Mouse (Mus musculus): Measurements from ENCODE around the gene Qk. TPM values are rescaled to one million over a fixed set of nuclear protein-coding genes. Genes with fewer than 3 reads are reported as not detected.

Qk gene
- polyA plus RNA-seq, 2 experiments: 9.5 to 29.4 TPM

DNA sequence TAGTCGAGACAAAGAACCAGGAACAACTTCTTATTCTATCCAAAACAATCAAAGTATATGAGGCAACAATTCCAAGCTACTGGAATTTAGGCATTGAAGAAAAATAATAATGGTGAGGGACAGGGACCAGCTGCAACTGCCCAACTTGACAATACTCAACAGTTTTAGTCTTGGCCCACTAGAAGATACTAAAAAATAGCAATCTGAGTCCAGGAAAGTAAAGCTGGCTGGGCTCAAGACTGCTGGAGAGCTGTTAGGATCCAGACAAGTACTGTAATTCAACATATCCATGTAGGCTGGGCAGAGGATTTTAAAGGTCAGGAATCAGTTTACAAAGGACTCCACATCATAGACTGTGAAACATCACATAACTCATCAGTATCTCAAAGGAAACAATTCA is 79.6 kb downstream of the Qk start:
- no peaks in the 10 kb centered on the region for H3K36me3 ChIP-seq (replicated peaks; ENCODE audit: control insufficient read depth, insufficient read depth, low read depth)
- H3K4me1 ChIP-seq (replicated peaks; ENCODE audit: control insufficient read depth in 2 of 2, insufficient read depth in 2 of 2, low read length in 1 of 2): no peaks in the 10 kb centered on the region
- no peaks in the 10 kb centered on the region for H3K9me3 ChIP-seq (ENCODE audit: control insufficient read depth, low read length)
- H3K27me3 ChIP-seq (ENCODE audit: control insufficient read depth, insufficient read depth, low read length): no peaks in the 10 kb centered on the region
- no peak overlapping the region for H3K27ac ChIP-seq
- TF ChIP-seq EP300 (IDR thresholded peaks at IDR 0.05; ENCODE audit: low read depth): no peak
- TF ChIP-seq CTCF (IDR thresholded peaks at IDR 0.05; ENCODE audit: low read depth): no peak
- WGBS (ENCODE audit: insufficient replicate concordance): 59% methylated on average over 1 of the region's 1 CpGs
- ATAC-seq (ENCODE audit: insufficient read depth) (no peak), DNase-seq (ENCODE audit: low read depth in 3 of 3, low spot score in 3 of 3) (no peak)
- H3K4me3 ChIP-seq (ENCODE audit: insufficient read depth in 1 of 2, low read depth in 2 of 2, low read length in 2 of 2): no peak overlapping the region
- H3K9ac ChIP-seq (replicated peaks): no peak overlapping the region
- no peak overlapping the region for H3K4me2 ChIP-seq (ENCODE audit: low read depth)

DNA sequence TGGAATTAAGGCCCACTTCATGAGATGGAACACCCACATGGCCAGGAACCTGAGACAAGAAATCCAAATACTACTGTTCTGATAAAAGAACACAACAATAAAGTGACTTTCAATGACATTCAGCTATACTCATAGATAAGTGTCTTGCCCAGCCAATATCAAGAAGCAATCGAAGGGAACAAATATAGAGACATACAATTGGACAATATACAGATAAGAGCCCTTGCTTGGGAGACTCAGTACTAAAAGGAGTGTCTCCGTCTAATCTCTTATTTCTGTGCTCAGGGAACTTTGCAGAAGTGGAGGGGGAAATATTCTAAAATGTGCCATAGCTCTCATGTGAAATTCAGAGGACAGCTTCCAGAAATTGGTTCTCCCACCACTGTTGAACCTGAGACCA is 83.1 kb downstream of the Qk start:
- Histone ChIP-seq H3K4me1 (replicated peaks; ENCODE audit: control insufficient read depth in 2 of 2, insufficient read depth in 2 of 2, low read length in 1 of 2) (no peaks in the 10 kb centered on the region), H3K9me3 (ENCODE audit: control insufficient read depth, low read length) (no peaks in the 10 kb centered on the region), H3K4me3 (ENCODE audit: insufficient read depth in 1 of 2, low read depth in 2 of 2, low read length in 2 of 2) (no peak overlapping the region), H3K27ac (no peak overlapping the region), H3K4me2 (ENCODE audit: low read depth) (no peak overlapping the region), H3K27me3 (ENCODE audit: control insufficient read depth, insufficient read depth, low read length) (no peaks in the 10 kb centered on the region), H3K9ac (replicated peaks) (no peak overlapping the region), H3K36me3 (replicated peaks; ENCODE audit: control insufficient read depth, insufficient read depth, low read depth) (no peaks in the 10 kb centered on the region)
- no peak for ATAC-seq (ENCODE audit: insufficient read depth)
- DNase-seq (ENCODE audit: low read depth in 3 of 3, low spot score in 3 of 3): no peak
- 38% methylated on average over 2 of the region's 2 CpGs for WGBS (ENCODE audit: insufficient replicate concordance)
- TF ChIP-seq CTCF (IDR thresholded peaks at IDR 0.05; ENCODE audit: low read depth) (no peak), EP300 (IDR thresholded peaks at IDR 0.05; ENCODE audit: low read depth) (no peak)

DNA sequence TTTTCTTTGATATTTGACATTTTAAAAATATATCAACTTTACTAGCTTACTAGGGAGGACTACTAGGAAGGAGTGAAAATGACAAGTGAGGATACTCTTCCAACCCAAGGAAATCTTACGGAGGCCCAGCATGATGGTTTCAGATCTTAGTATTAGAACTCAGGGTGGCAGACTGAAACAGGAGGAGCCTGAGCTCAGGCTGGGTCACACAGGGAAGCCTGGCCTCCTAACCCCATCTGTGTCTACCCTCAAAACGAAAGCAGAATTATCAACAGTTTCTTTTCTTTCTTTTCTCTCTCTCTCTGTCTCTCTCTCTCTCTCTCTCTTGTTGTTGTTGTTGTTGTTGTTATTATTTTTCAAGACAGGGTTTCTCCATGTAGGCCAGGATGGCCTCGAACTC is 87.2 kb downstream of the Qk start:
- DNase-seq (ENCODE audit: low read depth in 3 of 3, low spot score in 3 of 3) (no peak), ATAC-seq (ENCODE audit: insufficient read depth) (no peak)
- Histone ChIP-seq H3K27me3 (ENCODE audit: control insufficient read depth, insufficient read depth, low read length) (no peaks in the 10 kb centered on the region), H3K4me2 (ENCODE audit: low read depth) (no peak overlapping the region), H3K4me3 (ENCODE audit: insufficient read depth in 1 of 2, low read depth in 2 of 2, low read length in 2 of 2) (no peak overlapping the region), H3K4me1 (replicated peaks; ENCODE audit: control insufficient read depth in 2 of 2, insufficient read depth in 2 of 2, low read length in 1 of 2) (no peaks in the 10 kb centered on the region), H3K9me3 (ENCODE audit: control insufficient read depth, low read length) (no peaks in the 10 kb centered on the region), H3K27ac (no peak overlapping the region), H3K9ac (replicated peaks) (no peak overlapping the region), H3K36me3 (replicated peaks; ENCODE audit: control insufficient read depth, insufficient read depth, low read depth) (no peaks in the 10 kb centered on the region)
- TF ChIP-seq EP300 (IDR thresholded peaks at IDR 0.05; ENCODE audit: low read depth) (no peak), CTCF (IDR thresholded peaks at IDR 0.05; ENCODE audit: low read depth) (no peak)
- WGBS (ENCODE audit: insufficient replicate concordance): 83% methylated on average over 3 of the region's 3 CpGs

DNA sequence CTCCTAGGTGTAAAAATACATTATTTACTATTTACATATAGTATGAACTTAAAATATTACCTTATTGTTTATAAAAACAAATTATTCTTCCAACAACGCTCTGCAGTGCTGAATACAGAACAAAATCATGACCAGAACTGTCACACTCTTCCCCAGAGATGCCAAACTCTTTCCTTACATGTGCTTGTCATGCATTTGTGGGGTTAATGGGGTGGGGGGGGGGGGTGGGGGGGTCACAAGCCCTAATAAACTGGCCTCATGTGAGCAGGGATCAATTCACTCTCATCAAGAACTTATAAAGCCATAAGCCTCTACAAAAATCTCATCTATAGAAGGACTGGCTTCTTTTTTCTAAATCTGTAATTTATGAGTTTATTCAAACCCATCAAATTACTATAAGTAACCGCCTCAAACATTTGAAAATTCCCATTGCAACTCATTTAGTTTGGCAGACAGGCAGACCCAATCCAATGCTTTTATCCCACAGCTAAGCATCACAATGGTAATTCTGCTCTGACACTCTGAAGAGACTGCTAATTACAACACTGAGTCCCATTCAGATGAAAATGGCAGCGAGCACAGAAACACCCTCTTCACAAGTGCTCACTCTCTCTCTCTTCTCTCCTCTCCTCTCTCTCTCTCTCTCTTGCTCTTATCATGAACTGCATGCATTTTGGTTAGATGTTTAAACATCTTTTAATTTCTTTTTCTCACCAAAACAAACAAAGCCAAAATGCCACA is 91.7 kb downstream of the Qk start:
- Histone ChIP-seq H3K4me2 (ENCODE audit: low read depth) (no peak overlapping the region), H3K27me3 (ENCODE audit: control insufficient read depth, insufficient read depth, low read length) (no peaks in the 10 kb centered on the region), H3K27ac (no peak overlapping the region), H3K36me3 (replicated peaks; ENCODE audit: control insufficient read depth, insufficient read depth, low read depth) (no peaks in the 10 kb centered on the region), H3K4me1 (replicated peaks; ENCODE audit: control insufficient read depth in 2 of 2, insufficient read depth in 2 of 2, low read length in 1 of 2) (no peaks in the 10 kb centered on the region), H3K4me3 (ENCODE audit: insufficient read depth in 1 of 2, low read depth in 2 of 2, low read length in 2 of 2) (no peak overlapping the region), H3K9ac (replicated peaks) (no peak overlapping the region), H3K9me3 (ENCODE audit: control insufficient read depth, low read length) (no peaks in the 10 kb centered on the region)
- no peak for TF ChIP-seq CTCF (IDR thresholded peaks at IDR 0.05; ENCODE audit: low read depth)
- DNase-seq (ENCODE audit: low read depth in 3 of 3, low spot score in 3 of 3): no peak
- WGBS (ENCODE audit: insufficient replicate concordance): 82% methylated on average over 3 of the region's 3 CpGs
- no peak for ATAC-seq (ENCODE audit: insufficient read depth)

DNA sequence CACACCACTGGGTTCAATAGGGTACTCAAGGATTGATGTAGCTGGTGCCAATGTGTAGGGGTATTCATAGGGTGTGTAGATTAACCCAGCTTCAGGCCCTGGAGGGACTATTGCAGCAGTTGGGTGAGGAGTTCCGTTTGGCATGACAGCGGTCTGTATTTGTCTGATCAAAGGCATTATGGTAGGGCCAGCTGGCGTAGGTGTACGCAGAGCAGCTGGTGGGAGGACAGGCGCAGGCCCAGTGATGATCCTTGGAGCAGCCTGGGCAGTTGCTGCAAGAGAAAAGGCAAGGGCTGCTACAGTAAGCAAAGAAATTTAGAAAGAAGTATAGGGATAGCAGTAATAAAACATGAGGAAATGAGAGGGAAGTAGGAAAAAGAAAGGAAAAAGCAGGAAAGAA is 103.5 kb downstream of the Qk start:
- Histone ChIP-seq H3K4me2 (ENCODE audit: low read depth) (no peak overlapping the region), H3K4me3 (ENCODE audit: insufficient read depth in 1 of 2, low read depth in 2 of 2, low read length in 2 of 2) (no peak overlapping the region), H3K9me3 (ENCODE audit: control insufficient read depth, low read length) (no peaks in the 10 kb centered on the region), H3K27ac (no peak overlapping the region), H3K27me3 (ENCODE audit: control insufficient read depth, insufficient read depth, low read length) (no peaks in the 10 kb centered on the region), H3K4me1 (replicated peaks; ENCODE audit: control insufficient read depth in 2 of 2, insufficient read depth in 2 of 2, low read length in 1 of 2) (no peaks in the 10 kb centered on the region), H3K9ac (replicated peaks) (no peak overlapping the region), H3K36me3 (replicated peaks; ENCODE audit: control insufficient read depth, insufficient read depth, low read depth) (no peaks in the 10 kb centered on the region; the same call in 1 of the 2 replicates)
- ATAC-seq (ENCODE audit: insufficient read depth): no peak
- DNase-seq (ENCODE audit: low read depth in 3 of 3, low spot score in 3 of 3): no peak
- TF ChIP-seq EP300 (IDR thresholded peaks at IDR 0.05; ENCODE audit: low read depth): no peak
- 82% methylated on average over 5 of the region's 5 CpGs for WGBS (ENCODE audit: insufficient replicate concordance)
